Mouse (Mus musculus): ENCODE measurements around the gene Fdxacb1. TPM values are rescaled to one million over a fixed set of nuclear protein-coding genes. Genes with fewer than 3 reads are reported as not detected.

Gene Fdxacb1
- total RNA-seq, 2 experiments from 2014 or later = 4.6 to 4.8 TPM

- DNase-seq (ENCODE audit: extremely low spot score in 1 of 2, low spot score in 2 of 2) = no peak
- no peak overlapping the region; the same call in 1 of the 2 replicates for H3K27ac ChIP-seq
- TF ChIP-seq CTCF (IDR thresholded peaks at IDR 0.05) = no peak
- intact Hi-C loops (cut with DNase I) = no loop called here
- peak overlapping the region; percentile 68 for H3K4me3 ChIP-seq
These were observed 8.2 kb downstream of the Fdxacb1 start for GRCm38 (mm10) chr9:50776162-50776760.

- Histone ChIP-seq H3K27ac (no peak overlapping the region), H3K4me3 (no peak overlapping the region)
- peak; percentile 54 for TF ChIP-seq CTCF (IDR thresholded peaks at IDR 0.05)
- DNase-seq (ENCODE audit: extremely low spot score in 1 of 2, low spot score in 2 of 2) = peak in 1 of 2 experiments; percentile 39
- intact Hi-C loops (cut with DNase I) = no loop called here
These were observed 14.1 kb downstream of the Fdxacb1 start for GRCm38 (mm10) chr9:50782155-50782554.

- Histone ChIP-seq H3K4me3 (no peak overlapping the region), H3K27ac (no peak overlapping the region)
- no peak for DNase-seq (ENCODE audit: extremely low spot score in 1 of 2, low spot score in 2 of 2)
- TF ChIP-seq CTCF (IDR thresholded peaks at IDR 0.05) = no peak
- intact Hi-C loops (cut with DNase I) = no loop called here
These were observed 27.2 kb downstream of the Fdxacb1 start for GRCm38 (mm10) chr9:50795266-50795665.

GRCm38 (mm10) chr9:50796776-50797175 lies 28.7 kb downstream of the Fdxacb1 start:
- no peak overlapping the region for H3K4me3 ChIP-seq
- intact Hi-C loops (cut with DNase I) = no loop called here
- DNase-seq (ENCODE audit: extremely low spot score in 1 of 2, low spot score in 2 of 2) = no peak
- H3K27ac ChIP-seq = no peak overlapping the region
- TF ChIP-seq CTCF (IDR thresholded peaks at IDR 0.05) = no peak

GRCm38 (mm10) chr9:50797641-50798040 lies 29.6 kb downstream of the Fdxacb1 start:
- Histone ChIP-seq H3K4me3 (no peak overlapping the region), H3K27ac (no peak overlapping the region)
- intact Hi-C loops (cut with DNase I) = loop anchor here (2.0 kb wide), 1 partner anchor 355 kb away; no protein-coding TSS in a partner anchor
- no peak for DNase-seq (ENCODE audit: extremely low spot score in 1 of 2, low spot score in 2 of 2)
- no peak for TF ChIP-seq CTCF (IDR thresholded peaks at IDR 0.05)

GRCm38 (mm10) chr9:50798368-50798767 lies 30.3 kb downstream of the Fdxacb1 start:
- TF ChIP-seq CTCF (IDR thresholded peaks at IDR 0.05) = no peak
- no peak for DNase-seq (ENCODE audit: extremely low spot score in 1 of 2, low spot score in 2 of 2)
- H3K27ac ChIP-seq = no peak overlapping the region
- H3K4me3 ChIP-seq = no peak overlapping the region
- intact Hi-C loops (cut with DNase I) = loop anchor here (2.0 kb wide), 1 partner anchor 354 kb away; no protein-coding TSS in a partner anchor

- peak; percentile 71 for TF ChIP-seq CTCF (IDR thresholded peaks at IDR 0.05)
- peak in 1 of 2 experiments; percentile 39 for DNase-seq (ENCODE audit: extremely low spot score in 1 of 2, low spot score in 2 of 2)
- intact Hi-C loops (cut with DNase I) = loop anchor here (2.0 to 5.0 kb wide), 2 partner anchors 208 to 251 kb away; partner anchors contain the start of gene Sik2
- Histone ChIP-seq H3K27ac (no peak overlapping the region), H3K4me3 (no peak overlapping the region)
These were observed 32.9 kb downstream of the Fdxacb1 start for GRCm38 (mm10) chr9:50800985-50801384.

GRCm38 (mm10) chr9:50803055-50803671 lies 35.1 kb downstream of the Fdxacb1 start:
- Histone ChIP-seq H3K4me3 (no peak overlapping the region), H3K27ac (no peak overlapping the region)
- no peak for DNase-seq (ENCODE audit: extremely low spot score in 1 of 2, low spot score in 2 of 2)
- intact Hi-C loops (cut with DNase I) = loop anchor here (5.0 kb wide), 1 partner anchor 249 kb away; no protein-coding TSS in a partner anchor
- TF ChIP-seq CTCF (IDR thresholded peaks at IDR 0.05) = no peak

- Histone ChIP-seq H3K4me3 (no peak overlapping the region), H3K27ac (no peak overlapping the region)
- no peak for DNase-seq (ENCODE audit: extremely low spot score in 1 of 2, low spot score in 2 of 2)
- intact Hi-C loops (cut with DNase I) = no loop called here
- no peak for TF ChIP-seq CTCF (IDR thresholded peaks at IDR 0.05)
These were observed 40.4 kb downstream of the Fdxacb1 start for GRCm38 (mm10) chr9:50808471-50808870.

GRCm38 (mm10) chr9:50809146-50809545 lies 41.1 kb downstream of the Fdxacb1 start:
- no peak overlapping the region for H3K27ac ChIP-seq

GRCm38 (mm10) chr9:50811187-50811586 lies 43.2 kb downstream of the Fdxacb1 start:
- Histone ChIP-seq H3K27ac (no peak overlapping the region), H3K4me3 (no peak overlapping the region)
- TF ChIP-seq CTCF (IDR thresholded peaks at IDR 0.05) = no peak
- no peak for DNase-seq (ENCODE audit: extremely low spot score in 1 of 2, low spot score in 2 of 2)
- intact Hi-C loops (cut with DNase I) = no loop called here

More at GRCm38 (mm10) chr9:50809146-50809545, 41.1 kb downstream of the Fdxacb1 start:
- H3K4me3 ChIP-seq = no peak overlapping the region
- DNase-seq (ENCODE audit: extremely low spot score in 1 of 2, low spot score in 2 of 2) = no peak
- TF ChIP-seq CTCF (IDR thresholded peaks at IDR 0.05) = no peak
- intact Hi-C loops (cut with DNase I) = no loop called here

GRCm38 (mm10) chr9:50811746-50812145 lies 43.7 kb downstream of the Fdxacb1 start:
- no peak for TF ChIP-seq CTCF (IDR thresholded peaks at IDR 0.05)
- DNase-seq (ENCODE audit: extremely low spot score in 1 of 2, low spot score in 2 of 2) = no peak
- intact Hi-C loops (cut with DNase I) = no loop called here
- H3K4me3 ChIP-seq = no peak overlapping the region
- H3K27ac ChIP-seq = no peak overlapping the region
